Mouse (Mus musculus) stomach, postnatal 0 days (tissue): ENCODE results near the gene Sorcs3. TPM values are rescaled to one million over a fixed set of nuclear protein-coding genes. Genes with fewer than 3 reads are reported as not detected.

ENCODE experiments used
- ATAC-seq: fragments of 200-750 bp; cut with Nextera tagmentation; 2 replicates; pipeline ENCODE4 v1.8.0; 2017; ENCODE audit not compliant: low FRiP score, low TSS enrichment
- DNase-seq: peaks from one replicate; pipeline ENCODE4 v3.0.0-alpha.2; 2016; ENCODE audit warnings: low spot score
- H3K27ac ChIP-seq: fragments of 300-500 bp; sonication (generic); replicated peaks from 2 replicates; pipeline ENCODE4 v1.5.1; 2014; ENCODE audit warnings: mild to moderate bottlenecking, control low read depth
- H3K27me3 ChIP-seq: fragments of 300-500 bp; sonication (generic); 2 replicates; pipeline ENCODE4 v1.6.1; 2014; ENCODE audit warnings: low read length; ENCODE audit not compliant: control insufficient read depth, insufficient read depth
- H3K36me3 ChIP-seq: fragments of 300-500 bp; sonication (generic); 2 replicates; pipeline ENCODE4 v1.6.1; 2014; ENCODE audit warnings: low read length, mixed read lengths; ENCODE audit not compliant: control insufficient read depth, insufficient read depth
- H3K4me1 ChIP-seq: fragments of 300-500 bp; sonication (generic); replicated peaks from 2 replicates; pipeline ENCODE4 v1.6.1; 2014; ENCODE audit warnings: antibody characterized with exemption; ENCODE audit not compliant: control insufficient read depth, insufficient read depth
- H3K4me2 ChIP-seq: fragments of 300-500 bp; sonication (generic); replicated peaks from 2 replicates; pipeline ENCODE4 v1.6.1; 2014; ENCODE audit warnings: low read depth, mild to moderate bottlenecking, control low read depth, moderate library complexity
- H3K4me3 ChIP-seq: fragments of 300-500 bp; sonication (generic); 2 replicates; pipeline ENCODE4 v1.5.1; 2014; ENCODE audit warnings: low read depth, low read length, control low read depth
- H3K9ac ChIP-seq: fragments of 300-500 bp; sonication (generic); 2 replicates; pipeline ENCODE4 v1.6.1; 2014; ENCODE audit warnings: mild to moderate bottlenecking, low read length, control low read depth, mixed read lengths
- H3K9me3 ChIP-seq: fragments of 300-500 bp; sonication (generic); 2 replicates; pipeline ENCODE4 v1.6.1; 2016; ENCODE audit warnings: low read length; ENCODE audit not compliant: control insufficient read depth
- CTCF ChIP-seq: IDR thresholded peaks from 2 replicates; pipeline ENCODE4 v1.5.1; 2016; ENCODE audit warnings: antibody characterized with exemption, low read depth, mild to moderate bottlenecking, moderate library complexity
- EP300 ChIP-seq: optimal IDR thresholded peaks from 2 replicates; pipeline ENCODE3; 2016; ENCODE audit warnings: antibody characterized with exemption
- WGBS: fragments of 180-500 bp; shearing (Covaris S2); extraction: QIAGEN DNeasy Blood & Tissue Kit; methylation state at CpG from one replicate; pipeline ENCODE4 v1.1.7; 2014; 5-methylcytosine and 5-hydroxymethylcytosine counted together
- polyA plus RNA-seq: library from polyadenylated mRNA; unstranded; fragments of >200 nt; fragmentation: Nextera tagmentation; extraction: Ambion mirVana; gene quantifications from 2 replicates; pipeline ENCODE4 v1.2.1, GENCODE M21; 2015

Gene Sorcs3
- polyA plus RNA-seq, 1 experiment from 2014 or later = 0.28 TPM

- H3K4me3 ChIP-seq = no peak overlapping the region
- no peak overlapping the region for H3K27ac ChIP-seq
- no peak for ATAC-seq
- no peaks in the 10 kb centered on the region for H3K36me3 ChIP-seq
- H3K4me1 ChIP-seq = no peaks in the 10 kb centered on the region
- TF ChIP-seq EP300 = no peak
- no peak for TF ChIP-seq CTCF
- H3K4me2 ChIP-seq = no peak overlapping the region
- 66% methylated on average over 6 of the region's 6 CpGs for WGBS
- no peaks in the 10 kb centered on the region for H3K27me3 ChIP-seq
- H3K9me3 ChIP-seq = no peaks in the 10 kb centered on the region
- no peak for DNase-seq
- H3K9ac ChIP-seq = no peak overlapping the region
Measured at GRCm38 (mm10) chr19:48725851-48726419, 520.1 kb downstream of the Sorcs3 start.

- 48% methylated on average over 3 of the region's 3 CpGs for WGBS
- no peak for ATAC-seq
Measured at GRCm38 (mm10) chr19:48727048-48727447, 521.2 kb downstream of the Sorcs3 start.

GRCm38 (mm10) chr19:48727601-48728000, 521.8 kb downstream of the Sorcs3 start:
- H3K36me3 ChIP-seq = no peaks in the 10 kb centered on the region
- no peaks in the 10 kb centered on the region for H3K4me1 ChIP-seq
- WGBS = 89% methylated on average over 5 of the region's 5 CpGs
- DNase-seq (no peak), ATAC-seq (no peak)
- no peak overlapping the region for H3K4me2 ChIP-seq
- no peak overlapping the region for H3K27ac ChIP-seq
- TF ChIP-seq CTCF = no peak
- no peaks in the 10 kb centered on the region for H3K9me3 ChIP-seq
- H3K4me3 ChIP-seq = no peak overlapping the region
- H3K9ac ChIP-seq = no peak overlapping the region
- H3K27me3 ChIP-seq = no peaks in the 10 kb centered on the region

More at GRCm38 (mm10) chr19:48727048-48727447, 521.2 kb downstream of the Sorcs3 start:
- H3K27me3 ChIP-seq = no peaks in the 10 kb centered on the region
- H3K4me2 ChIP-seq = no peak overlapping the region
- no peak for DNase-seq
- H3K4me3 ChIP-seq = no peak overlapping the region
- no peaks in the 10 kb centered on the region for H3K4me1 ChIP-seq
- TF ChIP-seq CTCF = no peak
- no peak for TF ChIP-seq EP300
- H3K9ac ChIP-seq = no peak overlapping the region
- no peak overlapping the region for H3K27ac ChIP-seq
- H3K9me3 ChIP-seq = no peaks in the 10 kb centered on the region
- no peaks in the 10 kb centered on the region for H3K36me3 ChIP-seq

- H3K4me3 ChIP-seq = no peak overlapping the region
- no peak for TF ChIP-seq EP300
- TF ChIP-seq CTCF = no peak
- ATAC-seq (no peak), DNase-seq (no peak)
- H3K27me3 ChIP-seq = no peaks in the 10 kb centered on the region
- whole genome bisulfite sequencing = 90% methylated on average over 10 of the region's 10 CpGs
- no peak overlapping the region for H3K9ac ChIP-seq
- H3K4me1 ChIP-seq = no peaks in the 10 kb centered on the region
- H3K4me2 ChIP-seq = no peak overlapping the region
- H3K36me3 ChIP-seq = no peaks in the 10 kb centered on the region
- H3K9me3 ChIP-seq = no peaks in the 10 kb centered on the region
- H3K27ac ChIP-seq = no peak overlapping the region
Measured at GRCm38 (mm10) chr19:48731731-48732130, 525.9 kb downstream of the Sorcs3 start.

- Histone ChIP-seq H3K4me3 (no peak overlapping the region), H3K27ac (no peak overlapping the region), H3K9me3 (no peaks in the 10 kb centered on the region), H3K27me3 (no peaks in the 10 kb centered on the region), H3K9ac (no peak overlapping the region), H3K4me2 (no peak overlapping the region), H3K36me3 (no peaks in the 10 kb centered on the region), H3K4me1 (no peaks in the 10 kb centered on the region)
- no peak for DNase-seq
- 80% methylated on average over 4 of the region's 4 CpGs for WGBS
- TF ChIP-seq CTCF (no peak), EP300 (no peak)
- ATAC-seq = no peak
Measured at GRCm38 (mm10) chr19:48734370-48734769, 528.5 kb downstream of the Sorcs3 start.

GRCm38 (mm10) chr19:48737554-48737953, 531.7 kb downstream of the Sorcs3 start:
- H3K27me3 ChIP-seq = no peaks in the 10 kb centered on the region
- ATAC-seq (no peak), DNase-seq (no peak)
- no peak overlapping the region for H3K4me2 ChIP-seq
- H3K36me3 ChIP-seq = no peaks in the 10 kb centered on the region
- TF ChIP-seq CTCF (no peak), EP300 (no peak)
- H3K4me3 ChIP-seq = no peak overlapping the region
- no peak overlapping the region for H3K9ac ChIP-seq
- H3K27ac ChIP-seq = no peak overlapping the region
- WGBS = 40% methylated on average over 2 of the region's 2 CpGs
- H3K4me1 ChIP-seq = no peaks in the 10 kb centered on the region
- no peaks in the 10 kb centered on the region for H3K9me3 ChIP-seq
